In the genomic region with DNA sequence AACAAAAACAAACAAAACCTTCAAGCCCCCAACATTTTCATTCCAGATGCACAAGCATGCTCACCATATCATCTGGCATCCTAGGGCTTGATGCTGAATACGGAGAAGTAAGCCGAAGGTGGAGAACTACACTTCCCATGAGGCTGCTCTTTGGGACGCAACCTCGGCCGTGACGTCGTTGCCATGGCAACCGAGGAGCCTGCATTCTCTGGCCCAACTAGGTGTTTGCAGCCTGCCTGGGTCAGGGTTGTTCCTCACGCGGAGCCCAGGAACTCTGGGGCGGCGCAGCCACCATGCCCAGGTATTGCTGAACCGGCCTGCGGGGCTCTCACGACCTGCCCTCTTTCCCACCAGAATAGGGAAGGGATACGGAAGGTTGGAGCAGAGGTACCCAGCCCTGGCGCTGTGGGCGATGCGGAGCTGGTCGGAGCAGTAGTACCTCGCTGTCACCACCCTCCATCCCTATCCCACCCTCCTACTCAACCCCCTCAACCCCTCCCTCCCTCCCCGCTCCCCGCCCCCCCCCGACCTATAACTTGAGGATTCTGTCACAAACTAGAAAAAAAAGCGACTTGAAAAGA, we compare ENCODE assay signal across 8 mouse cellular contexts. TPM values are rescaled to one million over a fixed set of nuclear protein-coding genes. Genes with fewer than 3 reads are reported as not detected.
DNase-seq lines count a peak whose midpoint lies in the region; ATAC-seq and TF ChIP-seq lines count a peak whose summit lies in the region.

Gene Dync2li1 (plus strand): TSS at position 221 of the 581 bp plus-strand sequence.

- no peaks in the 10 kb centered on the region for H3K27me3 ChIP-seq in embryonic facial prominence, embryonic 15.5 days
- H3K27me3 ChIP-seq in limb, embryonic 12.5 days: no peaks in the 10 kb centered on the region
- H3K27me3 ChIP-seq in midbrain, embryonic 14.5 days (ENCODE audit: control insufficient read depth, insufficient read depth, low read length): no peaks in the 10 kb centered on the region

- no peaks in the 10 kb centered on the region for H3K4me1 ChIP-seq in bone marrow macrophage, adult 2 months (ENCODE audit: control insufficient read depth, insufficient read depth, low read length)
- peaks cover 19% of the 10 kb centered on the region for H3K4me1 ChIP-seq in embryonic facial prominence, embryonic 15.5 days
- H3K4me1 ChIP-seq in limb, embryonic 12.5 days (replicated peaks): peaks cover 16% of the 10 kb centered on the region
- H3K4me1 ChIP-seq in midbrain, embryonic 14.5 days (ENCODE audit: control insufficient read depth, insufficient read depth, low read length): peaks cover 7% of the 10 kb centered on the region; the same call in 1 of the 2 replicates

- no peaks in the 10 kb centered on the region for H3K36me3 ChIP-seq in embryonic facial prominence, embryonic 15.5 days
- H3K36me3 ChIP-seq in limb, embryonic 12.5 days: no peaks in the 10 kb centered on the region
- H3K36me3 ChIP-seq in midbrain, embryonic 14.5 days (ENCODE audit: control insufficient read depth, insufficient read depth, low read length): no peaks in the 10 kb centered on the region

- no peak for TF ChIP-seq CTCF in bone marrow macrophage, adult 2 months (IDR thresholded peaks at IDR 0.05; ENCODE audit: low read depth, low read length)

- H3K27ac ChIP-seq in bone marrow macrophage, adult 2 months (ENCODE audit: insufficient read depth, low read depth, low read length): no peak within 1 kb of the TSS
- H3K27ac ChIP-seq in embryonic facial prominence, embryonic 15.5 days (replicated peaks): peak within 1 kb of the TSS; percentile 68
- peak within 1 kb of the TSS; percentile 80 for H3K27ac ChIP-seq in limb, embryonic 12.5 days
- peak within 1 kb of the TSS; percentile 79 for H3K27ac ChIP-seq in midbrain, embryonic 14.5 days (replicated peaks; ENCODE audit: low read depth, low read length)

- peak within 1 kb of the TSS; percentile 81 for H3K4me3 ChIP-seq in bone marrow macrophage, adult 2 months (ENCODE audit: insufficient read depth, low read length)
- peak within 1 kb of the TSS; percentile 62 for H3K4me3 ChIP-seq in embryonic facial prominence, embryonic 15.5 days (replicated peaks)
- peak within 1 kb of the TSS; percentile 56 for H3K4me3 ChIP-seq in limb, embryonic 12.5 days (replicated peaks)
- H3K4me3 ChIP-seq in midbrain, embryonic 14.5 days (replicated peaks; ENCODE audit: low read depth, low read length): peak within 1 kb of the TSS; percentile 60

- under 1% methylated on average over 25 of the region's 25 CpGs for WGBS in embryonic facial prominence, embryonic 15.5 days
- WGBS in limb, embryonic 12.5 days: under 1% methylated on average over 25 of the region's 25 CpGs
- under 1% methylated on average over 23 of the region's 25 CpGs for WGBS in midbrain, embryonic 14.5 days

- H3K9ac ChIP-seq in embryonic facial prominence, embryonic 15.5 days: peak within 1 kb of the TSS; percentile 23
- peak within 1 kb of the TSS; percentile 58 for H3K9ac ChIP-seq in limb, embryonic 12.5 days (replicated peaks)
- H3K9ac ChIP-seq in midbrain, embryonic 14.5 days (replicated peaks; ENCODE audit: low read length): peak within 1 kb of the TSS; percentile 61

- TF ChIP-seq POLR2A in bone marrow macrophage, adult 2 months (IDR thresholded peaks at IDR 0.05; ENCODE audit: borderline replicate concordance, low read depth, low read length): no peak

- peak within 1 kb of the TSS; percentile 78 for H3K4me2 ChIP-seq in embryonic facial prominence, embryonic 15.5 days (replicated peaks)
- H3K4me2 ChIP-seq in limb, embryonic 12.5 days: peak within 1 kb of the TSS; percentile 67
- peak within 1 kb of the TSS; percentile 69 for H3K4me2 ChIP-seq in midbrain, embryonic 14.5 days (ENCODE audit: low read length)

- peak; percentile 71 for DNase-seq in 3134 (ENCODE audit: extremely low read depth, insufficient read length, low spot score)
- DNase-seq in heart, adult 8-10 months (ENCODE audit: low spot score): peak; percentile 79
- DNase-seq in kidney, adult 8-10 months: peak; percentile 90 to 91
- peak; percentile 99 for DNase-seq in midbrain, embryonic 14.5 days
- peak; percentile 48 for DNase-seq in spleen, adult 12 weeks (ENCODE audit: low spot score)

- no peaks in the 10 kb centered on the region for H3K9me3 ChIP-seq in embryonic facial prominence, embryonic 15.5 days (replicated peaks)
- H3K9me3 ChIP-seq in limb, embryonic 12.5 days: peaks cover 11% of the 10 kb centered on the region
- no peaks in the 10 kb centered on the region for H3K9me3 ChIP-seq in midbrain, embryonic 14.5 days (ENCODE audit: control insufficient read depth, low read length)

- ATAC-seq in embryonic facial prominence, embryonic 15.5 days (ENCODE audit: insufficient number of reproducible peaks, low FRiP score, low TSS enrichment, low read depth): peak; percentile 90
- peak; percentile 92 for ATAC-seq in limb, embryonic 12.5 days (ENCODE audit: insufficient number of reproducible peaks, insufficient read depth, low FRiP score, low TSS enrichment, low read depth)
- ATAC-seq in midbrain, embryonic 14.5 days (ENCODE audit: low FRiP score, low TSS enrichment): peak; percentile 95

RNA-seq across cellular contexts. Expression of gene Dync2li1, which starts in this region (rescaled TPM):
- 6.1 and 7.4 TPM in 2 replicates for polyA plus RNA-seq in bone marrow macrophage, adult 2 months (2012; ENCODE audit: insufficient read depth, insufficient read length, missing spikeins)
- 35.3 and 39.7 TPM in 2 replicates for polyA plus RNA-seq in embryonic facial prominence, embryonic 15.5 days (2015; fragmentation: Nextera tagmentation; extraction: Ambion mirVana)
- 1 to 10 TPM; 2.5 to 4.9 (median 3.2) TPM for total RNA-seq in heart, adult 8-10 months (2022)
- 41.5 and 42.1 TPM in 2 replicates for polyA plus RNA-seq in limb, embryonic 12.5 days (2016; fragmentation: Nextera tagmentation; extraction: Ambion mirVana)
- polyA plus RNA-seq in midbrain, embryonic 14.5 days (2014; fragmentation: Nextera tagmentation; extraction: Ambion mirVana): 31.9 and 36.2 TPM in 2 replicates

Comparison
In these comparisons a context has a peak if more than half of its experiments do, and no peak if none do; other contexts are left out.
1. DNase-seq: peak in every context shown above with its lines; median percentile 99 in midbrain, embryonic 14.5 days; 90 in kidney, adult 8-10 months; 79 in heart, adult 8-10 months; 71 in 3134; 48 in spleen, adult 12 weeks.